Mouse (Mus musculus) adrenal gland, adult 2 months (tissue): ENCODE results near the gene Bpifb2. TPM values are rescaled to one million over a fixed set of nuclear protein-coding genes. Genes with fewer than 3 reads are reported as not detected.
"Not testable (repeated sequence)": the region's sequence is repeated elsewhere in the genome, so short reads cannot be mapped to it uniquely, and the experiment has no call there.

ENCODE experiments used
- DNase-seq: peaks from one replicate; pipeline ENCODE4 v3.0.0; 2021
- long read RNA-seq: library from polyadenylated mRNA; stranded (forward); transcript quantifications from one replicate; pipeline ENCODE4 v2.0.0, GENCODE M21; 2021
- polyA plus RNA-seq: library from polyadenylated mRNA; depleted of rRNA; stranded (reverse); fragments of >200 nt; gene quantifications from 2 replicates; pipeline ENCODE4 v1.2.3, GENCODE M21; 2012; rRNA removed
- total RNA-seq, 2 experiments: library from RNA; stranded (reverse); gene quantifications; 2 replicates each; pipeline ENCODE4 v1.2.3; 2021

The Bpifb2 gene
- total RNA-seq = under 1 TPM in 1 of 2 experiments, not detected in 1; 0.17 TPM
- polyA plus RNA-seq = not detected in 2 replicates
- long read RNA-seq = 0 reads

DNA sequence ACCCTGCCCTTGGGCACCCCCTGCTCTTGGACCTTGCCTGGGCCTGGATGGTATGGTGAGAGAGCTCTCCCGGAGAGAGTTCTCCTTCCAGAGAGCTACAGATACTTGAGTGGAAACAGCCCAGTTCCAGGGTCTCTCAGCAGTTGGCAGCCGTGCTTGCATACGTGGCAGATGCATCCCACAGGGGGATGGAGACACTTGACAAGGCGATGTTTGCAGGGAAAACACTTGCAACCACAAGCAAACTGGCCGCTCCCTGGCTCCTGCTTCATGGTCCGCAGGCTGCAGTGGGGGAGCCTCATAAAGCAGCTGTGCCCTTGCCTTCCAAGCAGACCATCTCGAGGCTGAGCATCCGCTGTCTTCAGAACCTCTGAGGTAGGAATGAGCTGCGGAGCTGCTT lies at the start of gene Bpifb2:
TSS of gene Bpifb2 (plus strand) at position 301 of the 400 bp plus-strand sequence.
- DNase-seq = no peak

DNA sequence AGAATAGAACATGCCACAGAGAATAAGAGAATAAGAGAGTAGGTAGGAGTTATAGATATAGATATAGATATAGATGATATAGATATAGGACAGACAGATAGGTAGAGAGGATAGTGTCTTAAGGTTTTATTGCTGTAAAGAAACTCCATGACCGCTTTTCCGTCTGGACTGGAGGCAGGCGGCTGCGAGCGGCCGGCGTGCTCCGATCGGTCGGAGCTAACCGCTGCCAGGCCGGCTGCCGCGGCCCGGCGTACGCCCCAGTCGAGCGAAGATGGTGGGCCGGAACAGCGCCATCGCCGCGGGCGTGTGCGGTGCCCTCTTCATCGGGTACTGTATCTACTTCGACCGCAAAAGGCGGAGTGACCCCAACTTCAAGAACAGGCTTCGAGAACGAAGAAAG lies 48.9 kb upstream of the Bpifb2 start:
- DNase-seq = not testable (repeated sequence)

DNA sequence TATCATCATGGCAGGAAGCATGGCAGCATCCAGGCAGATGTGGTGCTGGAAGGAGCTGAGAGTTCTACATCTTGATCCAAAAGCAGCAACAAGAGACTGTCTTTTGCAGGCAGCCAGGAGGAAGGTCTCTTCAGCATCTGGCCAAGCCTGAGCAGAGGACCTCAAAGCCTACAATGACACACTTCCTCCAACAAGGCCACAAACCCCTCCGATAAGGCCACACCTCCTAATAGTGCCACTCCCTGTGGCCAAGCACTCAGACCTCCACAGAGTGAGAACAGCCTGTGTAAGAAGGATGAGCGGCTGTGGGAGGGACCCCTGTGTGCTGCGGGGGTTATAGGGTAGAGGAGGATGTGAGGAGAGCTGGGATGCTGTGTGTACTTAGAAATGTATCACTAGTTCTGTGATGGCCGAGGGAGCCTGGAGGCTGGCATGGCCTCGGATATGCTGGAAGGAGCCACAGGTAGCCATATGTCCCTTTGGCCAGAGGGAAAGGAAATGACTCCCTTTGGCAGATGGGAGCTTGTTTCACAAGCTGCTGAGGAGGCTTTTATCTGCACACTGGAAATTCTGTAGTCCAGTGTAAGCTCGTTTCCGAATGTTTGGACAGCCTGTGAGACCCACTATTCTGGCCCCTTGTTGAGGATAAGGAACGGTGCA lies 47.5 kb upstream of the Bpifb2 start:
- DNase-seq = peak; percentile 13

DNA sequence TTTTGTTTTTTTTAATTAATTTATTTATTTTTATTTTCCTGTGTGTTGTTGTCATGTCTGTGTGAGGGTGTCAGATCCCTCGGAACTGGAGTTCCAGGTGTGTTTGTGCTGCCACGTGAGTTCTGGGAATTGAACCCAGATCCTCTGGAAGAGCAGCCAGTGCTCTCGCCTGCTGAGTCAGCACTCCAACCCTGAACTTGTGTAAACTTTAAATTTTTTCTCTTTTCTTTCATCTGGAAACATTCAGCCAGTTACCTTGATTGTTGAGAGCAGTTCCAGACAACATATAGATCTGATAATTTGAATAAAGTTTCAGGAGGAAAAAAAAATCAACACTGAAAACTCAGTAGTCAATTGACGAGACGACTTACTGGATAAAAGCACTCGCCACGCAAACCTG lies 46.1 kb upstream of the Bpifb2 start:
- no peak for DNase-seq

DNA sequence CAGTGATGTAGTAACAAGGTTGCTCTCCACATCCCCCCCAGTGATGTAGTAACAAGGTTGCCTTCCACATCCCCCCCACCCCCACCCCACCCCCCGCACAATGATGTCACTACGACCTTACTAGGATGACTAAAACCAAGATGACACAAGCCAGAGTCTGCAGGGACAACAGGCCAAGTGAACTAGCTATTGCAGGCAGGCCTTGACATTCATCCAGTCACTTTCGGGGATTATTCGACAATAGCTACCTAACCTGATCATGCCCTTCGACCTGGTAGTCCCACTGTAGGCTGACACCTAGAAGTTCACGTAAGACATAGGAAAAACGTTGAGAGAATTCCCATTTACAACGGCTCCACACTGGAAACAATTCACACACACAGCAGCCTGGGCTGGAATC lies 41.6 kb upstream of the Bpifb2 start:
- peak; percentile 69 for DNase-seq

DNA sequence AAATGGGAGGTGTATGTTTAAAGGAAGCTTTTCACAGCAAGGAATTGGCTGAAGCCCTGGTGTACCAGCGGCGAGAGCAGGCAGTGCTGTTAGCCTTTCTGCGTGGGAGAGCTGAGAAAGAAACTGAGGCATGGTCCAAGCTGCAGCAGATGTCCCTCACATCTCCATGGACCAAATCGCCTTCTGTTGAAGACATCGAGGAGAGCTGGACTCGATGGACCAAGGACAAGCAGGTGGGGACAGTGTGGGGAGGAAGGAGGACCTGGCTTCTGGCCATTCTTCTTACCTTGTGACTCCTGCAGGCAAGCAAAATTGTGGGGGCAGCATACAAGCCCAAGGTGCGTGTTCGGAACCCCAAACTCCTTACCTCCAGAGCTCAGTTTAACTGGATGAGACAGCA lies 32.0 kb upstream of the Bpifb2 start:
- no peak for DNase-seq

DNA sequence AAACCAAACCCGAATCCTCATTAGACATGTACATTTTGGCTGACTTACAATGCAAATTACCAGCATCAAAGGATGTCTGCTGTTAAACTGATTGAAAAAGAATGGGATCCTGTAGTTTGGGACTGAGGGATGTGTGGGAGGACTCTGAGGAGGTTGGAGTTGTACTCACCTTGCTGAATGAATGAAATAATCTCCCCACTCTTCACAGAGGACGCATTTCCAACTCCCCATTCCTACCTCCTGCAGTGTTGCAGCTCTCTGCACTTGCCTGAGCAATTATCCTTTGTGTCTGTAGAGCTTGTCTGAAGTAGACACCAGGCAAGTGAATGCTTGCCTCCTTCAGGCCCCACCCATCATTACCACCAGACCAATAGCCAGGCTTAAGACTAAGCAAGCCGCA lies 26.5 kb upstream of the Bpifb2 start:
- no peak for DNase-seq

DNA sequence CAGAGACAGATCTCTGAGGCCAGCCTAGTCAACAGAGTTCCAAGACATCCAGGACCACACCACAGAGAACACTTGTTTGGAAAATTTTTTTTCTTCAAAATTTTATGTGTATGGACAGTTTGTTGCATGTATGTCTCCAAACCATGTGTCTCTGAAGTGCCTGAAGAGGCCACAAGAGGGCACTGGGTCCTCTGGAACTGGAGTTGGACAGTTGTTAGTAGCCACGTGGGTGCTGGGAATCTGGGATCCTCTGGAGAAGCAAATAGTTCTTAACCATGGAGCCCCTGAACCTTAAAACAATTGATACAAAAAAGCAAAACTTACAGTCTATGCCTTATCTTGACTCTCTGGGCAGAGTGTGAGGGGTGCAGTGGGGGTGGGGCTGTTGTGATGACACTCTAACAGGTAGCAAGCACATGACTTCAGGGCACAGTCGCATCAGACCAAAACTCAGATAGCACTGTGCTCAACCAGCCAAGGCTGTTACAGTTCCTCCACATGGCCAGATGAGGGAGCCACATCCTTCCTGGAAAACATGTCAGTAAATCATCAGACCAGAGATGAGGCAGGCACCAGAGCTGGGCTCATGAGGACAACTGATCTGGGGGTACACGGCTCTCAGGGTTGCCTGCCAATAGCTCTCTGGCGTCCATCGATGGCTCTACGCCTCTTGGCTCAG lies 24.4 kb upstream of the Bpifb2 start:
- no peak for DNase-seq

DNA sequence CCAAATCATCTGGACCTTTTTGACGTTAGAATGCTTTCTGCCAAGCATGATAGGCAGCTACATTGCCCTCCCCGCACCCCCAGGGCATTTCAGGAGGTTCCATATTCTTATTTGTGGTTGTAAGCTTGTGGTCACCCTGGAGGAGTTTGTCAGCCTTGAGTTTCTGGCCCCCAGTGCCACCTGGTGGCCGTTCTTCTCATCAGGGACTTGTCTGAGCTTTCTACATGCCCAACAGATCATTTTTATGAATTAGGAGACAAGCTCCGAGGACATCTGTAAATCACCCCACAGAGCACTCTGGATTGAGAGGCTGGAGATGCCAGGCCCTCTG lies 23.9 kb upstream of the Bpifb2 start:
- DNase-seq = peak; percentile 75

DNA sequence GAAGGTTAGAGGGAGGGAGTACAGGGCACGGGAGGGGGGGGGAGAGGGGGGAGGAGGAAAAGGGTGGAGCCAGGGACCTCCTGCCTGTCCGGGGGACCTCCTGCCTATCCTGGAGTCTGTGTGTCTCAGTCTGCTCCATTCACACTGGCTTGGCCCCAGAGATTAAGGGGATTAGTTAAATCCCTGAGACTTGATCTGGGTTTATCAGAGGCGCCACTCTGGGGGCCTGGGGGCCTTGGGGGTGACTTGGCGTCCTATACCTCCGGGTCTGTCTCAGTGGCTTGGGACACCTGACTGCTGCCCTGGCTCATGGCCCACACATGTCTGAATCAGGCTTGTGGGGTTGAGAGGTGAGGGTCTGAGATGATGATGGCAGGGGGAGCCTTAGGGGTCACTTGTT lies 21.3 kb upstream of the Bpifb2 start:
- DNase-seq = no peak

DNA sequence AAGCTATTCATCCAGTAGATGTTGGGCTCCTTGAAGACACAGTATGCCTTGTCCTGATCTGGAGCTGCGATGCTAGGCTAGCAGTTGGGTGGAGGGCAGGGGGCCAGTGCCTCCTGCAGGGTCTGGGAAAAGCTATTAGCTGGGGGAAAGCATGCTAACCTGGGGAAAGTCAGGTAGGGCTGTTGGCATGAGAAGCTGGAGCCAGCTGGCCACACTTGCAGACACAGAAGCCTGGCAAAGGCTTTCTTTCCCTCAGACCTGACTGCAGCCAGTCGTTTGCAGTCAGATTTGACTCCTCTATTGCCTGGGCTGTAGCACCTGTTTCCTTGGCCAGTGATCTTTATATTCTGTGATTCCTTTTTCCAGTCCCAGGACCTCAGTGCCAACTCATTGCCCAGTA lies 15.3 kb upstream of the Bpifb2 start:
- DNase-seq = no peak

DNA sequence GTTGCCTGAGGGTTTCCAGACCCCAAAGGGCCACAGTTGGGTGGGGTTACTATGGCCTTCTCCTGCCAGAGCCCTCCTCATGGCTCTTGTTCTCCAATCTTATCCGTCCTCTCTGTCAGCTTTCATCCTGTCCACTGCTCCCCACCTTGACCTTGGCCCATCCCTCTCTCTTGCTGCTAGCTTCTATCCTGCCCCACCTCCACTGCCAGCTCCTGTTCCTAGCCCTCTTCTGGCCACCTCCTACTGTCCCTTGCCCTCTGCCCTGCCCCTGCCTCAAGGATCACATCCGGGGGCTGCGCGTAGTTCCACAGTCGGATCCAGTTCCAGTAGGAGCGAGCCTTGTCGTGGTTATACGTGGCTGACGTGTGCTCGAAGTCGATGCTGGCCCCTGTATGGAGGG lies 14.5 kb upstream of the Bpifb2 start:
- no peak for DNase-seq

DNA sequence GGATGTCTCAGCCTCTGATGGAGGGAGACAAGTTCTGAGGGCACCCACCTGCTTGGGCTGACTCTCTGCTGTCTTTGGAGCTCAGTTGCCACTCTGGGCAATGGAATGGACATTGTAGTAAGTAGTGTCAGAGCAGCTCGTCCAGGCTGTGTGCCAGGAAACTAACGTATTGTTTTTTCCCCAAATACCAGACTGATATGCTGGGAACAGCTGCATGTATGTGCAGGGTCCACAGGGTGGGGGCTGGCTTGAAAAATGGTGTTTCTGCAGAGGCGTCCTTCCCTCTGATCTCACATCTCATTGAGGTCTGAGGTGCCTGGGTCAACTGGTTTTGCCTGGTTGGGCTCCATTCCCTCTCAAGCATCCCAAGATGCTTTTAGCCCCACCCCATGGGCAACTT lies 14.1 kb upstream of the Bpifb2 start:
- DNase-seq = no peak

DNA sequence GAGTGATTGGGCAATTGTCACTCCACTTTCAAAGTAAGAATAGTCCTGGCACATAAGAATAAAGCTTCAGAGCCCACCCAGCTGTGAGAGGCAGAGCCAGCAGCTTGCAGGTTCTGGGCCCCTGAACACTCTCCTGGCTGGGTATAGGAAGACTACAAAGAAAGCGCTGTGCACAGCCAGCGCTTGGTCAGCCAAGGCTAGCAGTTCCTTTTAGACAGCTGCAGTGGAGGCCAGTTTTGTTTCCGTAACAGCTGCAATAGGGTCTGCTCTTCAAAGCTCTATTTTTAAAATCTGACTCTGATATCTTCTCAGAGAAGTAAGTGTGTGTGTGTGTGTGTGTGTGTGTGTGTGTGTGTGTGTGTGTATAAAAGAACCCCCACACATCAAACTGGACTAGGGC lies 12.9 kb upstream of the Bpifb2 start:
- no peak for DNase-seq

DNA sequence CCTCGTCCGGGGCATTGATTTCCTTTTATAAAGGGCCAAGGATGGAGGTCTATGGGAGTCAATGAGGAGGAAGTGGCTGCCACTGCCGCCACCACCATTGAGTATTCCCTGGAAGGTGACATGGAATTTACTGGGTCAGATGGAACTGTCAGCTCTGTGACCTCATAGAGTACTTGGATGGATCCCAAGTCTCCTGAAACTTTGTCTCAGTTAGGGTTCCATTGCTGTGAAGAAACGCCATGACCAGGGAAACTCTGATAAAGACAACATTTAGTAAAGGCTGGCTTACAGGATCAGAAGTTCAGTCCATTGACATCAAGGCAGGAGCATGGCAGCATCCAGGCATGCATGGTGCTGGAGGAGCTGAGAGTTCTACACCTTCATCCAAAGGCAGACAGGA lies 3.9 kb upstream of the Bpifb2 start, which contains the start of gene Sun5:
TSS of gene Sun5 (minus strand) at position 101 of the 400 bp plus-strand sequence.
- no peak for DNase-seq

DNA sequence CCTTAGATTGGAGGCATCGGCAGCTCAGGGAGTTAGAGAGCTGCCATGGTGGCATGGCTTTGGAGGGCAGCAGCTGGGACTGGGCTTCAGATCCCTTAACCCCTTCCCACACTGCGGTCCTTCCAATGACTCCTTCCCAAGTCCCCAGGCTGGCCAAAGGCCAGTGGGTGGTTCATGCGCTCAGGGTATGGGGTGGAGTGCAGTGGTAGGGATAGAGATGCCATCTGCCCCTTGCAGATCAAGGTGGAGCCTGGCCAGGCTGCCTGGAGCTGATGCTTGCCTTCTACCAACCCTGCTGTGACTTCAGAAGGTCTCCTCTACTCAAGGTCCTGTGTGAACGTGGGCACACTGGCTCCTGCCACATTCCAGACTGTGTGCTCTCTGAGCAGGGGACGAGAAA lies 24.3 kb downstream of the Bpifb2 start:
- DNase-seq = no peak

DNA sequence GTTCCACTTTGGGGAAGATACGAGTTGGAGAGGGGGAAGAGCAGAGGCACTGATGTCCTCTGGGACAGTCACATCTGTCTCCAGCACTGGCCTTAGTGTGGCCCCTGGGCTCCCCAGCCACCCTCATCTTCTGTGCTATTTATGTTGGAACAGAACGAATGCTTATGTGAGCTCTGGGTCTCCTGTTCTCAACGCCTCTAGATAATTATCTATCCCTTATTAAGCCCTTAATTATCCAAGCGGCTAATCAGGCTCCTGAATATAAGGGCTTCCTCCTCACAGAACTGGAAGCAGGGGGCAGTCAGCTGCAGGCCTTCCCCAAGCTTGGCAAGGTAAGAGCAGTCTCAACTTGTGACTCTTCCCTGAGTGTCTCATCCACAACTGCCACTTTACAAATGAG lies 25.2 kb downstream of the Bpifb2 start, which contains the start of gene Bpifb6:
TSS of gene Bpifb6 (plus strand) at position 301 of the 400 bp plus-strand sequence.
- DNase-seq = no peak

DNA sequence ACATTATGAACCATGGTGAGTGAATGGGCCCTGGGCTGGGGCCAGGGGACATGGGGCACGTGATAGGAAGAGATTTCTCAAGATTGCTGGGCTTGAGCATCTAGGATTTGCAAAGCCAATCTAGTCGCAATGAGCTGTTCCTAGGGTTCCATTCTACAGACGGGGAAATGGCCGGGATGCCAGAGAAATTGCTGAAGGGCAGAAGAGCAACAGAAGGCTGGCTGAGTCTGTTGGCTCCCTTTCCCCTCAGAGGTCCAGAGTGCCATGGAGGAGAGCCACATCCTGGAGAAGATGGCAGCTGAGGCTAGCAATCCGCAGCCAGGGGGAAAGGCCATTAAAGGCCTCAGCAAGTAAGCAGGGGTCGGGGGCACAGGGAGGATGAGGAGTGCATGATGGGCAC lies 27.9 kb downstream of the Bpifb2 start:
- DNase-seq = no peak

DNA sequence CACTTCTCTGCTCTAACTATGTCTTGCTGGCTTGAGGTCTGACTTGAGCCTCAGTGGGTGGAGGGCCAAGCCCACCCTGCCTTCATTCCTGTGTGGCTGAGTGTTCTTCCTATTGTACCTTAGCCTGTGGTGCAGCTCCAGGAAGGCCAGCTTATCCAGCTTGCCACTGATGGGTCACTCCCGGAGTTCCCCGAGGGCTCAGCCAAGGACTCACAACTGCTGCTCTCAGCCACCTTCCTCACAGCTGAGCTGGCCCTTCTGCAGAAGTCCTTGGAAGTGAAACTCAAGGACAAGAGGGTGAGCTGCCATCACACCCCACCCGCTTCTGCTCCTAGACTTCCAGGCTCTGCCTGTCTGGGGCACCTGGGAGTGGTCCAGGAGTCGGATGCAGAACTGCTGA lies 31.8 kb downstream of the Bpifb2 start:
- DNase-seq = peak; percentile 85

DNA sequence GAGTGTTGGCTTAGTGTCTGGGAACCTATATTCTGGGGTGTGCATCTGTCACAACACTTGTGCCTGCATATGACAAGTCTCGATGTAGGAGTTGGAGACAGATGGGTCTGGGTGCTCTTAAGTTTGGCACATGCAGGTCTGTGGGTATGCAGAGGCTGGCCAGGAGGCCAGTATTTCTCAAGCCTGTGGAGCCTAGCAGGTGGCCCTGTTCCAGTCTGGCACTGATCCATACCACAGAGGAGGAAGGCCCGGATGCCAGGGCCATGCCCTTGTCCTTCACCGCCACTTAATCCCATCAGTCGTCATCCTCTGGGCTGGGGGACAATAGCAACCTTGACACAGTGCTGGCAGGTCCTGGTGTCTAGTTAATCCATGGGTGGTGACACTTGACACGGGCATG lies 39.3 kb downstream of the Bpifb2 start:
- DNase-seq = peak; percentile 94

DNA sequence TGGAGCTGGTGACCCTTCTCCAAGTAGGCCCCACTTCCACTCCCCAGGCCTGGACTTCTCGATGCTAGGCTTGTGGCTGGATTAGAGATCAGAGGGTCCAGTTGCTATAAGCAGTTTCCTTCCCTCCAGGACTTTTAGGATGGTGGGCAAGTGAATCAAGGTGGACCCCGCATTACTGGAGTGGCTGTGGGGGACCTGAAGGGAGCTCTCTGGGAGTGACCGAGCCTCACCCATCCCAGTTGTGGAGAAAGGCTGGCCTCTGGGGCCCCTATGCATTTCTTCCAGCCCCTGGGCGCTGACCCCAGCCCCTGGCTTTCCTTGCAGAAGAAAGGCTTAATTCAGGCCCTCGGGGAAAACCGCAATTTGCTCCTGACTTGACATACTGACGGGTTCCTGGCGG lies 43.1 kb downstream of the Bpifb2 start, which contains the start of gene Bpifb3:
TSS of gene Bpifb3 (plus strand) at position 301 of the 400 bp plus-strand sequence.
- DNase-seq = no peak

DNA sequence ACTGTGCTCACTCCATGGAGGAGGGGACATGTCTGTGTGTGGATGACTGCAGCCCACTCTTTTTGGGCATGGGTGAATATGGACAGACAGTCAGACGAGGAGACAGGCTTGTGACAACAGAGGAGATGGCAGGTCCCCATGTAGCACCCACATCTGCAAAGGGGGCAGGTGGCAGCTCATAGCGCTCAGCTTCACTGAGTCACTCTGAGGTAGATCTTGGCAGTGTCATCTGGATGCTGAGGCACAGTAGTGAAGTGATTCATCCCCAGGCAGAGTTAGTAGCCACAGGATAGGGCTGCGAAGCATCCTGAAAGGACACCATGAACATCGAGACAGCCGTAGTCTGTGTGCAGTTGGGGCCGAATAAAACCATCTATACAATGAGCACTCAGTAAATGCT lies 46.4 kb downstream of the Bpifb2 start:
- DNase-seq = peak; percentile 36

DNA sequence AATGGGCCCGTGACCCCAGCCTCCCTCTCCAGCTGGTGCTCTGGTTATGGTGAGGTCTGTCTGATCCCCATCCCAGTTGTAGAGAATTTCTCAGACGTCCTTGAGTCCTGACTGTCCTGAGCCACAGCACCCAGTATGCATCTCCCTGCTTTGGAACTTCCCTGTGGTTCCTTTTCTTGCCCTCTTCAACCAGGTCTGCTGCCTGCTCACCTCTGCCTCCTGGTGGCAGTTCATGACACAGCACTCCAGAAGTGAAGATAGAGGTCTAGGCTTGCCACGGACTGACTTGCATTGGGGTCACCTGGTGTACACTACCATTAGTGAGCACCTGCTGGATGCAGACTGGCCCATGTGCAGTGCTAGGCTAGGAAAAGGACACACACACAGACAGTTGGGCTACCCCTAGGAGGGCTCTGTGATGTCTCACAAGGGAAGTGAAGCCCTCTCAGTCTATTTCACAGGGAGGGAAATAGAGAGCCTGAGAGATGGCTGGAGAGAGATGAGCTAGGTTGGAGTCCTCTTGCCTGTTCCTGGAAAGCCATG lies 55.1 kb downstream of the Bpifb2 start:
- DNase-seq = peak; percentile 63

DNA sequence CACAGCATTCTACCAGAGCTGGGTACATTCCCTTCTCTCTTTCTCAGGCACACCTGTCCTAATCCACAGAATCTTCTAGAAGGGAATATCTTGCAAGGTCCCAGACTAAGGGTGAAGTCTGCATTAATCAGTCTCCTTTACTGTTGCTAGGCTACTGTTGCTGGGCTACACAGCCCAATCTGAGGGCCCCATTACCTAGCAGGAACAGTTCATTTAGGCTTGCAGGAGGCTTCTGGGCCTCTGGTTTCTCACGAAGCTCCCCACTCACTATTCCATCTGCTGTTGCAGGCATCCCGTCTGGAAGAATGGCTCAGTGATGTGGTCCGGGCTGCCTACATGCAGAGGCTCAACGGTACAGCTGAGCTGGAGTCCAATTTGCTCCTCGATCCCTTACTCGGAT lies 56.3 kb downstream of the Bpifb2 start:
- no peak for DNase-seq
